Mouse (Mus musculus): ENCODE data around the gene Rnf130.

Rnf130 gene

DNA sequence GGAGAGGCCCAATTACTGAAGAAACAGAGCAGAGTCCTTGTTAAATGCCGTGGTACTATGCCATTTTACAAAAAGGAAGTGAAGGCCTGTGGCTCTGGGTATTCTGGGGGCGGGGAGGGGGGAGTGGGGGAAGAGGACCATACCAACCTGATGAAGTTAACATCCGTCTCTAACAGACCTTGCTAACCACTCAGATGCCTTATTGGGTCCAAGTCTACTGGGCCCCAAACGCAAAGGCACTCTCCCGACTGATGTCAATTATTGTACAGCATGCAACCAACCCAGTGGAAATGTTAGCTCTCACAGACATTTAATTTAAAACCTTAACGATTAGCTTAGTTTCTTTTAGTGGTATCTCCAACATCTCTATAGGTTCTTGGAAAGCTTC lies 707 bp upstream of the Rnf130 start:
- no peak for DNase-seq (ENCODE audit: low read depth, low spot score)

DNA sequence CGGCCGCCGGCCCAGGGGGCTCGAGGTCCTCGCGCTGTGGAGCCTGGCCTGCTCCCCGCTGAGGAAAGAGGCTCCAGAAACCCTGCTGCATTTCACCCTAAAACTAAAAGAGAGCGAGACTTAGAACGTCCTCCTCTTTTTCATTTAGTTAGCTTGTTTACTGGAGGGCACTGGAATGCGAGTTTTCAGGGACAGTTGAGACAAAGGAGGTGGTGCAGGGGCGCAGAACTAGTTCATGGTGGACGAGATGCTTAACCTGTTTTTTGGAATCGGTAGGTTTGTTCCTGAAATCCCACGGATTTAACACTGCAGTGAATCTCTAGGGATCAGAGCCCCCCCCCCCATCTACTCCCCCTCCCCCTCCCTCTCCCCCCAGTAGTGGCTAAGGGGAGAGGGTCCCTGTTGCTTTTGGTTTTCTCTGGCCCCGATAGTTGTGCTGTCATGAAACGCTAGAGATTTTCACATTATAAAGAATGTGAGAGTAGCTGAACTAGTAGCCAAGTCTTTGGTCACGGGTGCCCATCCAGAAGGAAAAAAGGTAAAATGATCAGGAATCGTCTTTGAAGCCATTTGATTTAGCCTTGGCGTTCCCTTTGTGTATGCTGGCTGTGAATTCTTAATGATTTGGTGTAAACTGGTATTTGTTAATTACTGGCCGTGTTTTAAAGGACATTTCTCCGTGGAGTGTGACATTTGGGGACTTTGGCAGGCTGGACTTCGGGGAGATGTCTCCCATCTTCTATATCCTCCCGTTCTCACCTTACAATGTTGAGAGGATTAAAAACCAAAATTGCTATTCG lies 775 bp downstream of the Rnf130 start:
- no peak for DNase-seq (ENCODE audit: low read depth, low spot score)

DNA sequence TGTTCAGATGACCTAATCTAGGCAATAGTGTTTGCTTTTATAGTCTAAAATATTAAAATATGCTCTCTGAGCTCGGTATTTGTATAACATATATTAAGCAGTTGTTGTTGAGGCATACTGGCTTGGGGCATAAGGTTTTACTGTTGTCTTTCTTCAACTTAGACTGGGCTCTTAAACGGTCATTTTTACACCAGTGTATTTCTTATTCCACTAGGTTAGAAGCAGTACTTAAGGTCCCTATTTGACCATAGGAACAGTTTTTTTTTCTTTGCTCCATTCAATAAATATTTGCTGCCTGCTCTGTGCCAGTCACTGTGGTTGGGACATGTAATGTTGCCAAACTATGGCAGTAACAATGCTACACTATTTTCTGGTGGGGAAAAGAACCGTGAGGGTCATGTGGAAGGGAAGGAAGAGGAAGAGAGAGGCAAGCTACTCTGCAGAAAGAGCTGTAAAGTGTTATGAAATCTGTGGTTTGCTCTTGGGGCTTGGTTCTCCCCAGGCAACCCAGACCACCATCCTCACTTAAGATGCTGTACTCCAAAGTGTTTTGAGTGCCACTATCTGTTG lies 1.5 kb downstream of the Rnf130 start:
- DNase-seq (ENCODE audit: low read depth, low spot score): no peak

DNA sequence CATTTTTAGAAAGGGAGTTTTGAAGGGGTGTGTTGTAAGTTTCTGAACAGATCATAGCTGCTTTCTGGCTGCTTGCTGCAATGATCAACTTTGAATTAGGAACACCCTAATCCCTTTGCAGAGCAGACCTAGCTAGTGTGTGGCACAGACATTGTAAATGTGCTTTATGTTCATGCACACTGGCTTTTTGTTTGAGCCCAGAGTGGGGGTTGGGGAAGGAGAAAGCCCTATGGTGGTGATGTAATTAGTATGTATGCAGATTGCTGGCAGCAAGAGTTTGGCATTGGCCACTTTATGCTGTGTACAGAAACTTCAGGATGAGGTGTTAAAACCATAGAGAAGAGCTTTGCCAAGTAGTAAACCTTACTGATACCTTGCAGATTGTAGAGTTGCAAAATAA lies 3.3 kb downstream of the Rnf130 start:
- no peak for DNase-seq (ENCODE audit: low read depth, low spot score)

DNA sequence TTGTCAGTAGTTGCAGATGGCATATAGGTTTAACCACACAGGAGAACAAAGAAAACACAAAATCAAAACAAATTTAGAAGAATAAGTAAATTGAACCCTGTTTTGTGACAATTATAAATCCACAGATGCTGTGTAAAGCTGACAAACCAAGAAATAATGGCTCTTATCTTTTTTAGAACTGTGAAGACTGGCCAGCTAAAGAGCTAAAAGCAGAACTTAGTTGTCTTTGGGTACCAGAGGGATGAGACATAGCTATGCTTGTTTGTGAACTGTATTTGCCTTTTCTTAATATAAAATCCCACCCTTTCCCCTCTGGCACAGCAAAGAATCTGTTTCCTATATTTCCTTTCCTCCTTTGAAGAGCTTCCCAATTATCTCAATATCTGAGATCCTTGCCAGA lies 9.0 kb downstream of the Rnf130 start:
- no peak for DNase-seq (ENCODE audit: low read depth, low spot score)

DNA sequence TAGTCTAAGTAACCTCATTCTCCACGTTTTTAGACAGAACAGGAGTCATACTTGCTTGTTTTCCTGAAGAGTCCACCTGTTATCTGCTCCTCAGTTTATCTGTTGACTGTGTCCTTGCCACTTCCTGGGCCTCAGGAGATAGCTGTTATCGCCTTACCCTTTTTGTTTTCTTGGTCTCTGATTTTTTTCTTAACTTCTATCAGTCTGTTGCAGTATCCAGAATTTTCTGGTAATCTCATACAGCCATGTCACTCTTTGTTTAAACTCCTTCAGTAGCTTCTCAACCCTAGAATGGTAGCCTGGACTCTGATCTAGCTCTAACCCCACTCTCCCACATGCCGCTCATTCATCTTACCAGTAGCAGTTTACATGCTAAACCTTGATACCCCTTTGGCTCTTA lies 10.6 kb downstream of the Rnf130 start:
- no peak for DNase-seq (ENCODE audit: low read depth, low spot score)

DNA sequence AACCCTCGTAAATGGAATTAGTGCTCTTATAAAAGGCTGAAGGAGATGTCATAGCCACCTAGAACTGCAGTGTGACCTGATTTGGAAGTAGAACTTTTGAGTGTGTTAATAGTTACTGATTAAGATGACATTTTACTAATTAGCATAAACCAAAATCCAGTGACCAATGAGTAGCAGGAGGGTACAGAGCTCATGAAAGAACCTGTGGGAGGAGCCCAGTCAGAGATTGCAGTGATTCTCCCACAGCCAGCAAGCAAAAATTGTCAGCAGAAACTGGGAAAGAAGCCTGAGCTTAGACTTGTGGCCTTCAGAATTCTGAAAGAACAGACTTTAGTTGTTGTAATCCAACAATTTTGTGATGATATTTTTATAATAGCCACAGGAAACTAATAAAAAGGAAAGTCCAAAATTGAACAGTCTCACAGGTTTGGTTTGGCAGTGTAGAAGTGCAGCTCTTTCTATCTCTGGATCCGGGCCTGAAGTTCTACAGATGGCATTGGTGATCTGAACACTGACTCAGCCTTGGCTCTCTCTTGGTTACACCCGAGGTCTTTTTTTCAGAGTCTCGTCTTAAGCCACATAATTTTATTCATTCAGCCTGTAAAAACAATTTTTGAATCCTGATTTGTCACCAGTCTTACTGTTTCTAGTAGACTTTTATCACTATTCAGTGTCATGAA lies 11.8 kb downstream of the Rnf130 start:
- no peak for DNase-seq (ENCODE audit: low read depth, low spot score)

DNA sequence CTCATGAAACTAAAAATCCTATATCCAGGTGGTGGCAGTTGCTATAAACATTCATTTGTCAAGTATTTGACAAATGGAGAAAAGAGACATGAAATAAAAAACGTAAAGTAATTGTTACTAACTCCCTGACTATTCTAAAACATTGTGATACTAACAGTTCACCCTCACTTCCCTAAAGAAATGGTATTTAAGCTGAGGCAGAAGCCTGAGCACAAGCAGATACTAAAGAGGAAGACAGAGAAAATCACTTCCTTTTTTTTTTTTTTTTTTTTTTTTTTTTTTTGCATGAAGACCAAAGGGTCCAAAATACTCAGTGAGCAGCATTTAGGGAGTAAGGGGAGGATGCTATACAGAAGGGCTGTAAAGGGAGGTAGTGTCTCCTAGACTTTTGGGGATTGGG lies 13.6 kb downstream of the Rnf130 start:
- DNase-seq (ENCODE audit: low read depth, low spot score): no peak

DNA sequence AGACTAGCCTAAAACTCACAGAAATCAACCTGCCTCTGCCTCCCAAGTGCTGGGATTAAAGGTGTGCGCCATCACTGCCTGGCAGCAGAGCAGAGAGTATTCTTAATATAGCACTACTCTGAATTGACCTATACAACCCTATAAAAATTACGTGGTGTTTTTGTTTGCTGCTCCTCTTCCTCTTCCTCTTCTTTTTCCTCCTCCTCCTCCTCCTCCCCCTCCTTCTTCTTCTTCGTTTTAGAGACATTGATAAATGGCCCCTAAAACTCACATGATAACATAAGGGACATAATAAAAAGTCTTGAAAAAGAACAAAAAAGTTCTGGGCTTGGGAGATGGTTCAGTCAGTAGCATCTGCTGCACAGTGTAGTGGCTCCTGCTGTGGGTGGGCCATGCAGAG lies 16.0 kb downstream of the Rnf130 start:
- no peak for DNase-seq (ENCODE audit: low read depth, low spot score)

DNA sequence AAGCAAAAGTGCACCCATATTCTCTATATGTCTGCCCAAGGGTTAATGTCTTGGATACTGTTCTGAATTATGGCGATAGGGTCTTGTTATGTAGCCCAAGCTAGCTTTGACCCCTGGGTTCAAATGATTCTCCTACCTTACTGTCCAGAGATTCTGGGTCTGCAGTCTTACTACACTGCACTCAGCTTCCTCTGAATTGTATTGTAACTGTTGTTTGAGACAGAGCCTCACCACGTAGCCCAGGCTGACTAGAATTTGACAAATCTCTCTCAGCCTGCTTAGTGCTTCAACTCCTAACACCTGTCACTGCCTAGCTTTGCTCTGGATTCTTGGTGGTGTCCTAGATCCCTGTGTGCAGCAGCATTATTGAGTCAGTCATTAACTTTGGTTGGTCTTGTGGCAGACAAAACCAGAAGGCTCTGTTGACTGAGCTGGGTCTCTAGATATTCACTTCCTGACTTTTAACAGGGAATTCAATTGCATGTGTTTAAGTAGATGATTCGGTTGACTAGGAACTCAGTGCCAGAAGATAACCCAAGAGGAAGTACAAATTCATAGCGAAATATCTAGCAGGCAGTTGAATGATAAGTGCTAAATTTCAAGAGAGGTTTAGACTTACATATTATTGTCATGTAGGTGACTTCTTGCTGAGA lies 17.3 kb downstream of the Rnf130 start:
- DNase-seq (ENCODE audit: low read depth, low spot score): no peak

DNA sequence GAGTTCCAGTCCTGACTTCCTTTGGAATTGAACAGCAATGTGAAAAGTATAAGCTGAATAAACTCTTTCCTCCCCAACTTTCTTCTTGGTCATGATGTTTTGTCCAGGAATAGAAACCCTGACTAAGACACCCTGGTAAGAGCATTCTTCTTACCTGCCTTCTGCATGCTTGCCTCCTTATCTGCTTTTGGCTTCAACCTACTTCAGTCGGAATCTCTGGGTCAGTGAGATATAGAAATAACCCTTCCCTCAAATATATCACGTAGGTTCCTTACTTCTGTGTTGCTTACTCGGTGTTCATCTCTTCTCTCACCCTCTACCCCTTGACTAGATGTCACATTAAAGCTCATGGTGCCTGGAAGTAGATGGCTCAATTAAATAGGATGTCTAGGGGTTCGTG lies 19.3 kb downstream of the Rnf130 start:
- DNase-seq (ENCODE audit: low read depth, low spot score): no peak

DNA sequence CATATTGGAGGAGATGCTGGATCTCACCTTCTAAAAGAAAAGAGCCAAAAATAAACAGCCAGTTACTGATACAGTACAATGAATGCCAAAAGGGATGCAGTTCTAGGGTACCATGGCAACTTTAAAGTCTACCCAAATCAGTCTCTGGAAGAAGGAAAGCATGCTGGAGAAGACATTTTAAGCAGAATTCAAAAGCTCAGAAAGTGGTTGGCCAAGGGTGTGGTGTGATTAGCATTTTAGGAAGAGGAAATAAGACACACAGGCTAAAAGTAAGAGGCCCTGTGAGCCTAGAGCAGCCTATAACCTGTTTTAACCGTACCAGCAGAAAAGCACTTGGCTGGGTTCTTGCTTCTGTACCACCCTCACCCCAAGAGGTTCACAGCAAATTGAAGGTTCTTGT lies 22.5 kb downstream of the Rnf130 start:
- no peak for DNase-seq (ENCODE audit: low read depth, low spot score)

DNA sequence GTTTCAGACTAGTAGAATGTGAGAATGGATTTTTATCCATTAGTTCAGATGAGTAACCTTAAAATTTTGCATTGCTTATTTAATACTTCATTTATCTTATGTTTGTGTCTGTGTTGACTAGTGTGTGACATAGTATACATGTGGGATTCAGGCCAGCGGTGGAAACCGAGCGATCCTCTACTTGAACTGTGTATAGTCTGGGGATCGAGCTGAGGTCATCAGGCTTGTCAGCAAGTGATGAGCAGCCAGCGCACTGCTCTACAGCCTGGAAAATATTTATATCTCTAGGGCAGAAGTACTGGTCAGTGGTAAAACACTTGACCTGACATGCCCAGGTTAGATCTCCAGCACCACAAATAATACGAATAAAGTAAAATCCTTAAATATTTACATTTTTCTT lies 23.0 kb downstream of the Rnf130 start:
- DNase-seq (ENCODE audit: low read depth, low spot score): no peak

DNA sequence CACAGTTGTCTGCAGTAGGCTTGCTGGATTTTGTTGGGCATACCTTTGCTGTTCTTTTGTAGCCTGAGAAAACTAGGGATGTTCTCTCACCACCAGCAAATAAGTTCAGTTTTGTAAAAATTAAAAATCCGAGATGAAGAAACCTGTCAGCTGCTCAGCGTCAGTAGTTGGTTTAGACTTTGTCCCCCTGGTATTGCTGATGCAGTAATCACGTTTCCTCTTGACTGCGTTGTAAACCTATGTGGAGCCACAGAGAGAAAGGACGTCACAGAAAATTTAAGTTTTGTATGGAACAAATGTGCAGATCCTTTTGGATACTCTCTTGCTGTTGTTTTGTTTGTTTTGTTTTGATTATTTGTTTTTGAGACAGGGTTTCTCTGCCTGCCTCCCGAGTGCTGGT lies 25.2 kb downstream of the Rnf130 start:
- no peak for DNase-seq (ENCODE audit: low read depth, low spot score)

DNA sequence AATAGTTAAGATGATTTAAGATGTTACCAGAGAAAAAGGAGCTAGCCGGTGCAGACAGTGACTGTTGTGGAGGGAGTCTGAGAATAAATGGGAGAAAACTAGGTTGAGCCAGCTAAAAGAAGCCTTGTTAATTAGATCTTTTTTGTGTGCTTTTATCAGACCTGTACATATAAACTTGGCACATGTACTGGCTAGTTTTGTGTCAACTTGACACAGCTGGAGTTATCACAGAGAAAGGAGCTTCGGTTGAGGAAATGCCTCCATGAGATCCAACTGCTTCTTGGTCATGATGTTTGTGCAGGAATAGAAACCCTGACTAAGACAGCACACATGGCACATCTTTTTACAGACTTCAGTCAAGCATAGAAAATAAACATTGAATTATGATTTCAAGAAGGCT lies 32.6 kb downstream of the Rnf130 start:
- DNase-seq (ENCODE audit: low read depth, low spot score): no peak

DNA sequence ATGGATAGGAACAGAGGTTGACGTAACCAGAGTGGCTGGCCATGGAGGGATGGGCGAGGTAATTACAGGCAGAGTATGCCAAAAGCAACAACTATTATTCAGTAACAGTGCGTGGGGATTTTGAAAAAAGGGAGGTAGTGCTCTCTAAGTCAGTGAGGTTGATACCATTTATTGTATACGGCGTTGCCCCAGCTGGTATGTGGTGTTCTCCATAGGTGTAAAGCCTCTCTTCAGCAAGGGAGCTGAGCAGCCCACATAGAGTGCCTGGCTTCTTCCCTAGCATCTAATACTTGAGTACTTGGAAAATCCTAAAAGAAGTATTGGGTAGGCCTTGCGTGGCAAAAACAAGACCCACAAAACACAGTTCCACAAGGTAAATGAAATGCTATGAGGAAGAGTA lies 33.1 kb downstream of the Rnf130 start:
- DNase-seq (ENCODE audit: low read depth, low spot score): no peak

DNA sequence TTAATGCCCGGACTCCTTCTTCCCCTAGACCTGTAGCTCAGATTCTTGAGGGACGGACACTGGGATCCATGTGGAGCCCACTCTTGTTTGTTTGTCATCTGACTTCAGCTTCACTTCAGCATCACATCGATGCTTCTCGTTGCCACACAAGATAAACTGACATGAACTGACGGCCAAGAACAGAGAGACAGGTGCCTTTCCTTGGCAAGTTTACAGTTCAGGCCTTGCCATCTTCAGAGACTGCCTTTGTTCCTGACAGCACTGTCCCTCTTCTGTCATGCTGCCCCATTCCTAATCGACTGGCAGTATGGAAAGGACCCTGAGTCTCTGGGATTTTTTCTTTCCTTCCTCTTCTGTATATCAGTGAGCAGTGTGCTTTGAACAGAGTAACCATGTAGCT lies 33.9 kb downstream of the Rnf130 start:
- DNase-seq (ENCODE audit: low read depth, low spot score): no peak

DNA sequence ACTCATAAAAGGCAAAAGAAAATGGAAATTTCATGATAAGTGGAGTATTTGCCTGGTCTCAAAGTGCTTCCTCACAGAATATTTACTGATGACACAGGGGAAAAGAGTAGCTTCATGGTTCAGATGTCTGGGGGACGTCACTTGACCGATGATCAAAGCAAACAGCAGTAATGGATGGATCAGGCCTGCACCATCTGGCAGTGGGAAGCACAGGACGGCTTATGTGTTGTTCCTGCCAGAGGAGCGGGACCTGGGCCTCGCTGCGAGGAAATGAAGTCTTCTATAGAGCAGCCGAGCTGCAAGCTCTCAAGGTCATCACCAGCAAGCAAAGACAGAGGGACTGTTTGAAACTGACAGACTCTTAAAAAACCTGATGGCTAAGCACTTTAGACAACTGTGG lies 37.0 kb downstream of the Rnf130 start:
- DNase-seq (ENCODE audit: low read depth, low spot score): no peak

DNA sequence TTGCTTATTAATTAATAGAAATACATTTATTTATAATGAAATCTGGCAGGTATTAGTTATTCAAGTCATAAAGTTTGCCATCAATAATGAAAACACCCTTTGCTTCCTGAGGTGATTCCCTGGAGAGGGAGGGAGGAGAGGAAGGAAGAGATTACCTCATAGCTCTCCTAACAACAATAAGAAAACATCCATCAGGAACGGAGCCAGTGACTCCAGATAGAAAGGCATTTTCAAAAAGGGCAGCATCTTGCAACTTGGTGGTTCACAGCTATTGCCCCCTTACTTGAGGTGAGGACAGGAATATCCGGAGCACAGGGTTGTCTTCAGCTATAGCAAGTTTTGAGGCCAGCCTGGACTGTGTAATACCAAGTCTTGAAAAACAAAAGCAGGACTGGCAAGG lies 40.9 kb downstream of the Rnf130 start:
- no peak for DNase-seq (ENCODE audit: low read depth, low spot score)

DNA sequence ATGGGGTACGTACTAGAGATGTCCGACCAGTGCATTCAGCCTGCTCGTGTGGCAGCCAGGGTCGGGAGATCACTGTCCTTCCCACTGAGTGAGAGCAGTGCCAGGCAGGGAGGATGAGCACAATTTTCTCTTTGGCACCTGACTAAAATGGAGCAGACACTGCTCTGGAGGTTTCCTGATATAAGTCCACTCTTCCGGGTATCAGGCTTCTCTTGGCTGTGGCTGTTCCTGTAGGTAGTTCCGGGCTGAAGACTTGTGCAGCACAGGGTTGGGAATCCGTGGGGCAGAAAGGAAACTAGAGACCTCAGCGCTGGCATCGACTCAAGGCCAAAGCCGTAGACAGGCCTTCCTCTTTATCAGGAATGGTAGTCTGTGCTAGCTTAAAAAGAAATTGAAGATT lies 48.7 kb downstream of the Rnf130 start:
- no peak for DNase-seq (ENCODE audit: low read depth, low spot score)

DNA sequence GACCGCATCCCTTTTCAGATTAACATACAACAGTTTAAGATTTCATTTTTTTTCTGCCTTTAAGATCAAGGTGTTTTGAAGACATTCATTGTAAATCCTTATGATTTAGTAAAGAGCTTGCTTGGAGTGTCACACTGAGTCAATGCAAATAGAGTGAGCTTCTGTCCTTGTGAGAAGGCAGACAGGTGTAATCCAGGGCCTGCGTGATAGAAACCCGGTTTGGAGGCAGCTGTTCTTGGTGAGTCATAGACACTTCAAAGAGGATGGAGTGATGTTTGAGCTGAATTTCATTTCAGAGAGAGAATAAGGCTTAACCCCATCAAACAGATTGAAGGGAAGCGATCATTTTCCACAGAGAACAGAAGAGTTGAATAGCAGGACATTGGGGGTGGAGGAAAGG lies 51.6 kb downstream of the Rnf130 start:
- DNase-seq (ENCODE audit: low read depth, low spot score): no peak

DNA sequence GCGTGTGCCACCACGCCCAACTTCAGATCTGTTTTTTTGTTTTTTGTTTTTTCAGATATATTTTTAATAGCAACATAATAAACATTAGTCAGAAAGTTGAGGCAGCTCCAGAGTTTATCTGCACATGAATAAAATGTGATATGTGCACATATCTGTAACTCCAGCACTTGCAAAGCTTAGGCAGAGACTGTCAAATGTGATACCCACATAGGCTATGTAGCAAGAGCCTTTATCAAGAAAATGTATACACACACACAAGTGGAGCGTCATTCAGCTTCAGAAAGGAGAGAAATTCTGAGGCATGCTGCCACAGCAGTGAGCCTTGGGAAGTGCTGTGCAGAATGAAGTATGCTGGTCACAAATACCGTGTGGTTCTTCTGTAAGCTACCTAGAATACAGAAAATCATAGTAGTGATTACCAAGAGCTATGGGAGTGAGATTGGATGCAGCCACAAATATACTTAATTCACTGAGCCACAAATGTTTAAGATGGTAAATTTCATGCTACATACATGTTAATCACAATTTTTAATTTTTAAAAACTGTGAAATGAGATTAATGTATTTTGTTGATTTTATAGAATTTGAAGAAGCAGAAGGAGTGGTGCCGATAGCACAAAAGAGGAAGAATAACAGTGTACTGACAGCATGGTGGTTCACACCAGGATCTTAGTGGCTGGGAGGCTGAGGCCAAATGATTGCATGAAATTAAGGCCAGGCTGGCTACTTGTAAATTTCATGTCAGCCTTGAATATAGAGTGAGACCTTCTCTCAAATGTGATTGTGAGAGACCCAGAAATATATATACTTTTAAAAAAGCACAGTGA lies 56.4 kb downstream of the Rnf130 start:
- no peak for DNase-seq (ENCODE audit: low read depth, low spot score)
